Mouse (Mus musculus) erythroid progenitor cell, adult 5-6 weeks (primary cell): ENCODE data around the gene Zc3h12c. TPM values are rescaled to one million over a fixed set of nuclear protein-coding genes. Genes with fewer than 3 reads are reported as not detected.

Source experiments
- ATAC-seq: replicated peaks from 2 replicates; pipeline ENCODE4 v1.8.0; 2016; ENCODE audit warnings: moderate number of reproducible peaks, mild to moderate bottlenecking, moderate TSS enrichment, inconsistent platforms; ENCODE audit not compliant: poor library complexity, low FRiP score, severe bottlenecking
- total RNA-seq, 2 experiments: library from RNA; stranded (forward) in 1 of 2; stranded (reverse) in 1 of 2; fragments of 150-400 nt in 1 of 2; fragments of 186-747, 209-891 nt in 1 of 2; gene quantifications; 2 replicates each; pipeline versions ENCODE4 v1.2.3 to v1.2.4; 2015 to 2017; ENCODE audit warnings: low replicate concordance in 2 of 2

Gene Zc3h12c
- total RNA-seq, 2 experiments from 2014 or later = 0.84 TPM; not detected in 1

DNA sequence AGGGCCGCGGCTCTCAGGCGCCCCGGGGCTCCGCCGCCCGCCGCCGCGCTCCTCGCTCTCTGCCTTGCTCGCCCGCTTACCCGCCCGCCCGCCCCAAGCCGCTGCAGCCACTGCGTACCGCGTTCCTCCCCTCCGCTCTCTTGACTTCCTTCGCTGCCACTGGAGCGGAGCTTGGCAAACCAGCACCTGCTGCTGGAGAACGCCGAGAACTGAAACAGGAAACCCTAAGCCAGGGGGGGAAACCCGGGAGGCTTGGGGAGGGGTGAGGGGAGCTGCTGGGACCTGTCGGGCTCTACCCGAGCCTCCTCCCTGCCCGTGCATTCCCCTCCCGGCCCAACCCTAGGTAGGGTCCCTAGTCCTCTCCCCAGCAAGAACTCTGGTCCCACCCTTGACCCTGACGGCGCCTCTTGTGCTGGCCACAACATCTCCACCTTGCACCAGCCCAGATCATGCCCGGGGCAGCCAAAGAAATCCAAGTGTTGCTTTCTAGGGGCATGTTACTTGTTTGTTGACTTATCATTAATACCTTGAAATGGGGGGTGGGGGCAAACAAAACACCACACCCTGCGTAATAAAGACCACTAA is 406 bp upstream of the Zc3h12c start:
- no peak; the same call in 1 of the 2 replicates for ATAC-seq

GRCm38 (mm10) chr9:52167506-52167862 is 888 bp downstream of the Zc3h12c start:
- ATAC-seq = no peak

DNA sequence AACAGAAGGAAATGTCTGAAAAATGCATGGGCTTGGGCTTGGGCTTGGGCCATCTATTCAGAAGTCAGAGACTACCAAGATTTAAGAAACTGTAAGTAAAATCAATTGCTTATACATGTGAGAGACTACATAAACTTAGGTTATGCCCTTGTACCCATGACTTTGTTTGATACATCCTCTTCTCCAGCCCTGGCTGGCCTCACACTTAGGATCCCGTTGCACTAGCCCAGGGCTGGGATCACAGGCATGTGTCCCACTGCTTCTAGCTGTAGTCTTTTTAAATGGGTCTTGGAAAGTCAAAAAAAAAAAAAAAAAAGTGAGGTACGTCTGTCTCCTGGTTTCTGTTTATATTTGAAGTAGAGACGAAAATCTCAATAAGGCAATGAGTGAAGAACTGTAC is 1.3 kb downstream of the Zc3h12c start:
- no peak for ATAC-seq

DNA sequence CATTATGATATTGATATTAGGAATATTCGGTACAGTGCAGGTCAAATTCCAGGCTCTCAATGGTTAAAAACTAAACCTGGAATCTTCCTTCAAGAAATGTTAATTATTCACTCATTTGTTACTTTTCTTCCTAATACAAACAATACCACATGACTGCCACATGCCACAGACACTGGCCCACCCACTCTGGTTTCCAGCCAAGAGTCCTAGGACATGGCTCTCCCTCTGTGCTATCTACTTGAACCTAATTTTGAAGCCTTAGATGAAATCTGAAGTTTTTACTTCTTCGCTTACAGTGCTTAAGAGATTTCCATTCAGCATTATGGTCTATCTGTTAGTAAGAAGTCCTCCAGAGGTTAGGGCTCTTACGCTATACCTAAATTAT is 2.7 kb downstream of the Zc3h12c start:
- ATAC-seq = no peak

- ATAC-seq = no peak
These were observed 3.2 kb downstream of the Zc3h12c start for GRCm38 (mm10) chr9:52165076-52165705.

GRCm38 (mm10) chr9:52160512-52160911 is 7.9 kb downstream of the Zc3h12c start:
- ATAC-seq = no peak

DNA sequence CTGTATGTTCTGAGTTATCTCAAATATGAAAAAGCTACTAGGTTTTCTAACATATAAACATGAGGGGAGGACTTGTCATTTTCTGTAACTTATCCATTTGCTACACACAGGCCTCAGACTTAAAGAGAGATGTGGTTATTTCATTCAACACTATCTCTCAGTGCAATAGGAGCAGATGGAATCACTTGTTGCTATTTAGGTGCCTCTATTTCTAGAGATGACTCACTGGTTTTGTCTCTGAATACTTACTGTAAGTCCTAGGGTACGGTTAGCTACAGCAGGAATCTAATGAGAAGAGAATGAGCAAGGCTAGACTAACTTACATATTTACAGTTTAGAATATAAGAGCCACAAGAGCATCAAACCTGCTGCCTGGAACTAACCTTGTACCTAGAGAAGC is 9.8 kb downstream of the Zc3h12c start:
- ATAC-seq = no peak

- ATAC-seq = no peak
These were observed 13.0 kb downstream of the Zc3h12c start for GRCm38 (mm10) chr9:52155417-52155816.

GRCm38 (mm10) chr9:52154253-52154652 is 14.1 kb downstream of the Zc3h12c start:
- no peak for ATAC-seq

- no peak for ATAC-seq
These were observed 16.1 kb downstream of the Zc3h12c start for GRCm38 (mm10) chr9:52152076-52152826.

- no peak for ATAC-seq
These were observed 18.6 kb downstream of the Zc3h12c start for GRCm38 (mm10) chr9:52149768-52150167.

DNA sequence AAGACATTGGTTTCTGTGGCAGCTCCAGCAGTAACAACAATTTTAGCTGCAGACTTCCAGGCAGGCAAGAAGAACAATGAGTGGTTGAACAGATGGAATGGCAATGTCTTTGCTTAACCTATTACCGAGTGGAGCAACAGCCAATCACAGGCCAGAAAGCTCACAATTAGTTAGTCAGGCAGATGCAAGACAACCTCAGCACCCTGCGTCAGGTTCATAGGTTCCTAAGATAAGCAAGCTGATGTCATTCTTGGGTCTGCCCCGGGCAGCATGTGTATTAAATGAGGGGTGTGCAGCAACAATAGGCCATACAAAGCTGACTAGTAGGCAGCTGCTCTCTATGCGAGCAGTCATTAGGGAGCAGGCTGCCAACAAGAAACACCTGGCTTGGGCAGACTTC is 19.1 kb downstream of the Zc3h12c start:
- ATAC-seq = no peak

- ATAC-seq = no peak
These were observed 19.5 kb downstream of the Zc3h12c start for GRCm38 (mm10) chr9:52148831-52149230.

GRCm38 (mm10) chr9:52148311-52148710 is 20.1 kb downstream of the Zc3h12c start:
- no peak for ATAC-seq

- no peak for ATAC-seq
These were observed 22.1 kb downstream of the Zc3h12c start for GRCm38 (mm10) chr9:52146241-52146640.

DNA sequence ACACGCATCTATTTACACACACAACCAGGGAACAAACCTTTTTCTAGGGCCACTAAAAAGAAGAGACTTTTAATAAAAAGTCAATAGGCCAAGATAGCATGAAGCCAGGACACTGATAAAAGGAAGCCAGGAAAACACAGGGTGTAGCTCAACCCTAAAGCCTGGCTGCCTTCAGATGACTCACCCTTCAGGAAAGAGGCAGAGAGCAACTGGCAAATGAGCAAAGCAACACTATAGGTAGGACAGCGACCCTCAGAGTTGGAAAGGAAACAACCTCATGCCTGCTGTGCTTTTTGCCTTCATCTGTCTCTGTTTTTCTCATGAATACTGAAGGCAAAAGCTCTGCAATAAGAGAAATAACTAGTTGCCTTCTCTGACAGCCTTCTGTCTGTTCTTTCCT is 35.6 kb downstream of the Zc3h12c start:
- ATAC-seq = no peak

GRCm38 (mm10) chr9:52130348-52130747 is 38.0 kb downstream of the Zc3h12c start:
- no peak for ATAC-seq

DNA sequence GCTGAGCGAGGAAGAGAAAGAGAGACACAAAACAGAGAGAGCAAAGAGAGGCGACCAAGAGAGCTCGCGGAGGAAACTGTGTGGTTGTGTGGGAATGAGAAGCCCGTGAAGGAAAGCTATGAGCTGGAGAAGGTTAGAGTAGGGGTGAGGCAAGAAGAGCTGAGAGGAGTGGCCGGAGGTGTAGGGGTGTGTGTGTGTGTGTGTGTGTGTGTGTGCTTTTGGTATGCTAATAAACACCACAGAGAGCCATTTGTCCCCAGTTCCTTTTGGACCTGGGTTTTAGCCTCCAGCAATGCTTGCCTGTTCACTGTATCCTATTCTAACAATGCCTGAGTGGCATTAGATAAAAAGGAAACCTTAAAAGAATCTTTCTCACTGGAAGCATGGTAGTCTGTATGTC is 43.1 kb downstream of the Zc3h12c start:
- ATAC-seq = no peak

GRCm38 (mm10) chr9:52119212-52119611 is 49.2 kb downstream of the Zc3h12c start:
- ATAC-seq = peak; percentile 59

DNA sequence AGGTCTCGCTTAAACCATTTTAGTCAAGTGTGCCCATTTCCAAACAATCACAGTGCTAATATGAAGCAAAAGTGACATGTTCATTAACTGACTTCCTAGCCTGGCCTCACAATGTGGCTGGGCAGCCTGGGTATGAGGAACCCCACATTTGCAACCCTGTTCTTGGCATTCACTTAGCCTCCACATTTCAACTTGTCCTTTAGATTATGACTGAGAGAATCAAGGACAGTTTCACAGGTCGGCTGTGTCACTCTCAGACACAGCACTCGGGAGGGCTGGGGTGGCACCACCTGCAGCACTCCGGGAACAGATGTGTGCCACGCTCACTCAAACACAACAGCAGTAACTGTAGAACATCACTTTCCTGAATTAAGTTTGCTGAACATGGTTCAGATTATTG is 55.3 kb downstream of the Zc3h12c start:
- no peak for ATAC-seq

DNA sequence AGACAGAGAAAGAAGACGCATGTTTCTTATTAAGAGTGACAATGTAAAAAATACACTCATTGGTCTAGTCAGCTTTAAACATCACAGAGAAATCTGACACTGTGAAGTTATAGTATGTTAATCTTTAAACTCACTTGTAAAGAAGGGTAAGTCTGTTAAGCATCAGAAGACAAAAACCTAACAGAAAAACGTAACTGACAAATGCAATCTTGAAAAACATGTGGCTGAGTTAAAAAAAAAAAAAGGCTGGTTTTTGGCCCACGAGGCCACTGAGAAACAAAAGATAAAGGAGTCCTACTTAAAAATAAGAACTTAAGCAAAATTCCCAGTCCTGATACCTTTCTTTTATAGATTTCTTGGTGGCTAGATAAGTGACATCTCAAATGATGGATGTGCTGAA is 57.6 kb downstream of the Zc3h12c start:
- no peak for ATAC-seq
